Mouse (Mus musculus) embryonic facial prominence, embryonic 11.5 days (tissue): ENCODE results near the gene Yae1d1. TPM values are rescaled to one million over a fixed set of nuclear protein-coding genes. Genes with fewer than 3 reads are reported as not detected.

Experiments
- ATAC-seq: fragments of 200-750 bp; cut with Nextera tagmentation; replicated peaks from 2 replicates; pipeline ENCODE4 v1.8.0; 2017; ENCODE audit warnings: low read depth; ENCODE audit not compliant: insufficient number of reproducible peaks, low FRiP score, low TSS enrichment
- DNase-seq: peaks from one replicate; pipeline ENCODE4 v3.0.0-alpha.2; 2015; ENCODE audit warnings: low spot score
- H3K27ac ChIP-seq: fragments of 300-500 bp; sonication (generic); replicated peaks from 2 replicates; pipeline ENCODE4 v1.5.1; 2014; ENCODE audit warnings: mild to moderate bottlenecking, low read depth, low read length, control low read depth
- H3K27me3 ChIP-seq: fragments of 300-500 bp; sonication (generic); 2 replicates; pipeline ENCODE4 v1.6.1; 2014; ENCODE audit warnings: mild to moderate bottlenecking, low read length, moderate library complexity, mixed read lengths; ENCODE audit not compliant: control insufficient read depth, insufficient read depth
- H3K36me3 ChIP-seq: fragments of 300-500 bp; sonication (generic); replicated peaks from 2 replicates; pipeline ENCODE4 v1.6.1; 2014; ENCODE audit warnings: low read depth, mild to moderate bottlenecking, low read length, moderate library complexity, mixed read lengths; ENCODE audit not compliant: control insufficient read depth, insufficient read depth
- H3K4me1 ChIP-seq: fragments of 300-500 bp; sonication (generic); 2 replicates; pipeline ENCODE4 v1.6.1; 2014; ENCODE audit warnings: low read length, mixed read lengths; ENCODE audit not compliant: control insufficient read depth, insufficient read depth
- H3K4me2 ChIP-seq: fragments of 300-500 bp; sonication (generic); 2 replicates; pipeline ENCODE4 v1.6.1; 2014; ENCODE audit warnings: low read depth, mild to moderate bottlenecking, control low read depth, low read length, moderate library complexity
- H3K4me3 ChIP-seq: fragments of 300-500 bp; sonication (generic); 2 replicates; pipeline ENCODE4 v1.5.1; 2014; ENCODE audit warnings: low read depth, low read length, control low read depth
- H3K9ac ChIP-seq: fragments of 300-500 bp; sonication (generic); replicated peaks from 2 replicates; pipeline ENCODE4 v1.6.1; 2014; ENCODE audit warnings: mild to moderate bottlenecking, control low read depth, low read length
- H3K9me3 ChIP-seq: fragments of 300-500 bp; sonication (generic); replicated peaks from 2 replicates; pipeline ENCODE4 v1.6.1; 2016; ENCODE audit warnings: mild to moderate bottlenecking, low read length, inconsistent platforms, mixed read lengths; ENCODE audit not compliant: control insufficient read depth
- WGBS: fragments of 180-500 bp; shearing (Covaris S2); extraction: QIAGEN DNeasy Blood & Tissue Kit; methylation state at CpG from one replicate; pipeline ENCODE4 v1.1.7; 2014; 5-methylcytosine and 5-hydroxymethylcytosine counted together
- polyA plus RNA-seq: library from polyadenylated mRNA; unstranded; fragments of >200 nt; fragmentation: Nextera tagmentation; extraction: Ambion mirVana; gene quantifications from 2 replicates; pipeline ENCODE4 v1.2.1, GENCODE M21; 2014

The Yae1d1 gene
- polyA plus RNA-seq, 1 experiment from 2014 or later, result 92.1 TPM

DNA sequence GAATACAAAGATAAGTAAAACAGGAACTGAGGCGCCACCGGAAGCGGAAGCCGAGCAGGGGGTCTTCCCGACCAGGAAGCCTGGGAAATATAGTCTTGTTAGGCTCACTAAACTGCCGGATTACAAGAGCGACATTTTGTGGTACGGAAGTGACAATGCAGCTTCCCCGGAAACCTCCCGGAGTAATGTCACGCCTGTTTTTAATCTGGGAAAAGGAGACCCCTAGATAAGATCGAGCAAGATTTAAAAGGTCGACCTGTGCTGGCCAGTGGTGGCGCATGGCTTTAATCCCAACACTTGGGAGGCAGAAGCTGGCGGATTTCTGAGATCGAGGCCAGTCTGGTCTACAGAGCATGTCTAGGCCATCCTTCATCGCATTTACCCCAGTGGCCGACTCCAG lies 43.6 kb downstream of the Yae1d1 start:
- H3K27me3 ChIP-seq, result no peaks in the 10 kb centered on the region
- no peak overlapping the region for H3K4me3 ChIP-seq
- DNase-seq (no peak), ATAC-seq (0 out of 2 replicates have a peak, but pooled peaks have one; percentile 34)
- no peaks in the 10 kb centered on the region for H3K4me1 ChIP-seq
- H3K4me2 ChIP-seq, result no peak overlapping the region
- H3K9ac ChIP-seq, result no peak overlapping the region
- H3K27ac ChIP-seq, result no peak overlapping the region
- WGBS, result 79% methylated on average over 18 of the region's 18 CpGs
- no peaks in the 10 kb centered on the region for H3K9me3 ChIP-seq
- no peaks in the 10 kb centered on the region for H3K36me3 ChIP-seq

DNA sequence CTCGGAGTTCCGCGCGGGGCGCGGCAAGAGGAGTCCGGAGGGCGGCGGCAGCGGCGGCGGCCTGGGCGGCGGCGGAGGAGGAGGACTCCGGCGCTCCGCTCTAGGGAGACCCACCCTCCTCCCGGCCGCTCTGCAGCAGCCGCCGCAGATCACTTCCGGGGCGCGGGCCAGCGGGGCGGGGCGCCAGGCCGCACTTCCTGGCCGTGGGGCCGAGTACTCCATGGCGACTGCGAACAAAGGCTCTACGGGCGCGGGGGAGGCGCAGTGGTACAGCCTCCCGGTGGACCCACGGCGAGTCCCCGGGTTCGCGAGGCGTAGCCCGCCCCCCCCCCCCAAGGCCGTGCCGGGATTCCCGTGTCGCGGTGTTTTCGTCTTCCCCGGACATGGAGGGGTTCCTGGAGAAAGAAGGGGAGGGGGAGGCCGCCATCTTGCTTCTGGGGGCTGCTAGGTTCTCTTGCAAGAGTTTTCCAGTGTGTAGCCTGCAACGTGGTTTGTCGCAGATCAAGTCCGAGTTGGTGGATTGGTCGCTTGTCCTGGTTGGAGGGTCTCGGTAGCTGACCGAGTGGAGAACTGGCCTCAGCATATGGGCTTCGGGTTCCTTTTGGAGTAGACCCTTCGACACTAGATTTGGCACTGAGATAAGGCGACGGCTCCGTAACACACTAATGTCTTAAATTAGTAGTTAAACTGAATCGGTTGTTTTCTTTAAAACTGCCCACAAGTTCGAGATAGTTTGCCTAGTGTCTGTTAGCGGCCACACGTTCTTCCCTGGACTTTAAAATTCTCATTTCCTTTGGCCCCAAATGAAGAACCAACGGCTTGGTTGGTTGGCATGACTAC lies 48.9 kb downstream of the Yae1d1 start, which contains the start of gene Rala:
Rala (minus strand) TSS at position 162 of the 840 bp plus-strand sequence.
- ATAC-seq (peak; percentile 100), DNase-seq (peak; percentile 90)
- Histone ChIP-seq H3K27ac (peak within 1 kb of the TSS; percentile 85), H3K9me3 (no peaks in the 10 kb centered on the region), H3K9ac (peak within 1 kb of the TSS; percentile 92), H3K4me2 (peak within 1 kb of the TSS; percentile 51), H3K4me1 (no peaks in the 10 kb centered on the region), H3K4me3 (peak within 1 kb of the TSS; percentile 91), H3K27me3 (no peaks in the 10 kb centered on the region), H3K36me3 (no peaks in the 10 kb centered on the region)
- WGBS, result 9% methylated on average over 63 of the region's 69 CpGs

DNA sequence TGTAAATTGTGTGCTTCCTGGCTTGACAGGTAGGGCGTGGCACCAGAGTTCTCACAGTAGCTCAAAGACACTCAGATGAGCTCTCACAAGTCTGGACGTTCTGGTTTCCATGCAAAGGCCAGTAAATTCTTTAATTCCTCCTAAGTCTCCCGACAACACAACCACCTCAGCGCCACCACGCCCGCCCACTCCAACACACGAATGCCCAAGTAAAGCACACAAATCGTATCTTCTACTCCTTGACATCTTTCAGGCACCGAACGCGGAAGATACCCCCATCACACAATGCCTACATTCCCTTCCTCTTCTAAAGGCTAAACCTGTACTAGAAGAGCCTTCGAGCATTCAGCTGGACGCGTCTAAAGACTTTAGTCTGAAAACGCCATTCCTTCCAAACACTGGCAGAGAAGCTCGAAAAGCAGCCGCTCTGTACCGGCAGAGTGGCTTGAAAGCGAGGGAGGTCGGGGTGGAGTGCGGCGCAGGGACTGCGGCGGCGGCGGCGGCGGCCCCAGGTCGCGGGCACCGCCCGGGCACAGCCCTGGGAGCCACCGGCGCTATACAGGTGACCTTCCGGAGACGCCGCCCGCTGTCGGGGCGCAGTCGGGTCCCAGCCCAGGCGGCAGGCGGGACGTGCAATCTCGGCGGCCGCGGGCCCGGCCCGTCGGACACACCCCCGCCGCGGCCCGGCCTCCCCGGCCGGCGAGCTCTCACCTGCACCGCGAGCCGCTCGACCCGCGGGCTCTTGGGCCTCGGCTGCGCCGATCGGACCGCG lies 49.7 kb downstream of the Yae1d1 start:
- no peaks in the 10 kb centered on the region for H3K4me1 ChIP-seq
- no peaks in the 10 kb centered on the region for H3K9me3 ChIP-seq
- H3K27me3 ChIP-seq, result no peaks in the 10 kb centered on the region
- H3K9ac ChIP-seq, result peak overlapping the region; percentile 92
- DNase-seq (peak; percentile 40), ATAC-seq (peak; percentile 70; the same call in 1 of the 2 replicates)
- peak overlapping the region; percentile 62; the same call in 1 of the 2 replicates for H3K27ac ChIP-seq
- H3K4me3 ChIP-seq, result peak overlapping the region; percentile 91
- WGBS, result under 1% methylated on average over 53 of the region's 70 CpGs
- H3K36me3 ChIP-seq, result no peaks in the 10 kb centered on the region
- peak overlapping the region; percentile 51 for H3K4me2 ChIP-seq

DNA sequence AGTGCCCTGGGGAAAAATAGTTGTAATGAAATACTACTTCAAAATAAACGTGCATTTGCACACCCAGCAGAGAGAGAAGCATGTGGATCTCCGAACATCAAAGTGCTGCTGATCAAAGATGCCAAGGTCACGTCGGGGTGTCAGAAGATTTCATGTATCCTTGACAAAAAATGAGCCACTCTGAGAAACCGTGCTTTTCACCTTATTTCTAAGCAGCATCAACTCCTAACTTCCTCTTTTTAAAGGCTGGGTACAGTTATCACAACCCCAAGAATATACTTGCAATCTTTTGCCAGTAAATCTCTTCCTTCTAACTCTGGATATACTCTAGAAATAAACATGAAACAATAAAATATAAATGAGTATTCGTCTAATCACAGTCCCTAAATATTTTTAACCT lies 50.8 kb downstream of the Yae1d1 start:
- Histone ChIP-seq H3K4me3 (no peak overlapping the region), H3K4me1 (no peaks in the 10 kb centered on the region), H3K27me3 (no peaks in the 10 kb centered on the region), H3K27ac (no peak overlapping the region), H3K9ac (no peak overlapping the region), H3K9me3 (no peaks in the 10 kb centered on the region), H3K36me3 (no peaks in the 10 kb centered on the region), H3K4me2 (no peak overlapping the region)
- ATAC-seq, result no peak
- 71% methylated on average over 6 of the region's 6 CpGs for WGBS
- no peak for DNase-seq

Other genes starting within 250 kb of the Yae1d1 start
- 17.4 and 20.7 TPM in 2 replicates for gene Cdk13, start 188.3 kb downstream of the Yae1d1 start, polyA plus RNA-seq
- gene Rala, start 49.1 kb downstream of the Yae1d1 start, polyA plus RNA-seq, result 114 and 121 TPM in 2 replicates